Mouse (Mus musculus) kidney, adult 2 months (tissue): ENCODE measurements around the gene Ap2a1. TPM values are rescaled to one million over a fixed set of nuclear protein-coding genes. Genes with fewer than 3 reads are reported as not detected.

Experiments used
- DNase-seq: peaks from one replicate; pipeline ENCODE4 v3.0.0; 2021
- H3K27ac ChIP-seq: fragments of 200-500 bp; 2 replicates; pipeline ENCODE4 v1.5.1; 2012; ENCODE audit warnings: low read depth, low read length, control low read depth, inconsistent platforms; ENCODE audit not compliant: insufficient read depth
- H3K27me3 ChIP-seq: fragments of 200-500 bp; replicated peaks from 2 replicates; pipeline ENCODE4 v1.6.1; 2012; ENCODE audit warnings: mild to moderate bottlenecking, moderate library complexity, low read length, inconsistent platforms; ENCODE audit not compliant: control insufficient read depth, insufficient read depth
- H3K36me3 ChIP-seq: fragments of 200-500 bp; 2 replicates; pipeline ENCODE4 v1.6.1; 2012; ENCODE audit warnings: mild to moderate bottlenecking, moderate library complexity, low read length, inconsistent platforms; ENCODE audit not compliant: control insufficient read depth, insufficient read depth
- H3K4me1 ChIP-seq: fragments of 200-500 bp; 2 replicates; pipeline ENCODE4 v1.6.1; 2011; ENCODE audit warnings: low read length; ENCODE audit not compliant: control insufficient read depth, insufficient read depth
- H3K4me3 ChIP-seq: fragments of 200-500 bp; 2 replicates; pipeline ENCODE4 v1.5.1; 2011; ENCODE audit warnings: mild to moderate bottlenecking, low read depth, low read length, control low read depth; ENCODE audit not compliant: insufficient read depth
- CTCF ChIP-seq: fragments of 200-500 bp; conservative IDR thresholded peaks from 2 replicates; pipeline ENCODE4 v1.5.1; 2011; ENCODE audit warnings: low read depth, mild to moderate bottlenecking, control low read depth, low read length, moderate library complexity, mixed read lengths; ENCODE audit not compliant: insufficient read depth, insufficient read length
- POLR2A ChIP-seq: fragments of 200-500 bp; IDR thresholded peaks from one replicate; pipeline ENCODE4 v1.6.1; 2011; ENCODE audit warnings: low read depth, low read length, control low read depth
- WGBS: fragments of 180-500 bp; shearing (Covaris S2); methylation state at CpG from one replicate; pipeline ENCODE4 v1.1.7; 2018; 5-methylcytosine and 5-hydroxymethylcytosine counted together
- polyA plus RNA-seq: library from polyadenylated mRNA; depleted of rRNA; stranded (reverse); fragments of >200 nt; gene quantifications from 2 replicates; pipeline ENCODE4 v1.2.3, GENCODE M21; 2012

Ap2a1 gene
- polyA plus RNA-seq, 1 experiment, result 58.0 TPM

GRCm38 (mm10) chr7:44861429-44861816, 67.9 kb downstream of the Ap2a1 start:
- Histone ChIP-seq H3K27me3 (no peaks in the 10 kb centered on the region), H3K4me3 (no peak overlapping the region), H3K27ac (no peak overlapping the region), H3K4me1 (peaks cover 6% of the 10 kb centered on the region), H3K36me3 (no peaks in the 10 kb centered on the region)
- no peak for DNase-seq
- TF ChIP-seq POLR2A, result no peak
- no peak for TF ChIP-seq CTCF
- WGBS, result 79% methylated on average over 14 of the region's 14 CpGs

- H3K27ac ChIP-seq, result no peak overlapping the region
- 54% methylated on average over 22 of the region's 22 CpGs for WGBS
- no peaks in the 10 kb centered on the region for H3K36me3 ChIP-seq
- no peaks in the 10 kb centered on the region for H3K27me3 ChIP-seq
- H3K4me1 ChIP-seq, result peaks cover 4% of the 10 kb centered on the region; the same call in 1 of the 2 replicates
- TF ChIP-seq CTCF (peak; percentile 85), POLR2A (no peak)
- DNase-seq, result peak; percentile 65
- H3K4me3 ChIP-seq, result no peak overlapping the region
These were observed 68.5 kb downstream of the Ap2a1 start for GRCm38 (mm10) chr7:44860576-44861428.

- 92% methylated on average over 11 of the region's 11 CpGs for WGBS
- Histone ChIP-seq H3K27ac (no peak overlapping the region), H3K27me3 (no peaks in the 10 kb centered on the region), H3K36me3 (no peaks in the 10 kb centered on the region), H3K4me1 (peaks cover 9% of the 10 kb centered on the region; the same call in 1 of the 2 replicates), H3K4me3 (no peak overlapping the region)
- DNase-seq, result no peak
- TF ChIP-seq POLR2A (no peak), CTCF (no peak)
These were observed 69.4 kb downstream of the Ap2a1 start for GRCm38 (mm10) chr7:44859896-44860295.

GRCm38 (mm10) chr7:44857905-44858304, 71.4 kb downstream of the Ap2a1 start:
- peak; percentile 52 for DNase-seq

GRCm38 (mm10) chr7:44857042-44857552, 72.2 kb downstream of the Ap2a1 start, which contains the start of gene Pnkp:
Pnkp (plus strand) TSS chr7:44857139.
- no peaks in the 10 kb centered on the region for H3K36me3 ChIP-seq
- TF ChIP-seq POLR2A, result no peak
- TF ChIP-seq CTCF, result no peak
- H3K4me1 ChIP-seq, result peaks cover 13% of the 10 kb centered on the region; the same call in 1 of the 2 replicates
- H3K27ac ChIP-seq, result peak within 1 kb of the TSS; percentile 62
- under 1% methylated on average over 32 of the region's 32 CpGs for WGBS
- peak; percentile 90 for DNase-seq
- H3K27me3 ChIP-seq, result no peaks in the 10 kb centered on the region
- peak within 1 kb of the TSS; percentile 77 for H3K4me3 ChIP-seq

More at GRCm38 (mm10) chr7:44857905-44858304, 71.4 kb downstream of the Ap2a1 start:
- Histone ChIP-seq H3K27me3 (no peaks in the 10 kb centered on the region), H3K27ac (no peak overlapping the region), H3K36me3 (no peaks in the 10 kb centered on the region), H3K4me3 (peak overlapping the region; percentile 77), H3K4me1 (peaks cover 13% of the 10 kb centered on the region; the same call in 1 of the 2 replicates)
- WGBS, result 26% methylated on average over 8 of the region's 8 CpGs
- TF ChIP-seq CTCF, result no peak
- TF ChIP-seq POLR2A, result no peak

GRCm38 (mm10) chr7:44856265-44856916, 72.9 kb downstream of the Ap2a1 start:
- H3K27ac ChIP-seq, result no peak overlapping the region
- DNase-seq, result no peak
- H3K27me3 ChIP-seq, result no peaks in the 10 kb centered on the region
- TF ChIP-seq POLR2A (no peak), CTCF (no peak)
- H3K36me3 ChIP-seq, result no peaks in the 10 kb centered on the region
- peaks cover 13% of the 10 kb centered on the region for H3K4me1 ChIP-seq
- 58% methylated on average over 9 of the region's 9 CpGs for WGBS
- H3K4me3 ChIP-seq, result peak overlapping the region; percentile 77
